Mouse (Mus musculus): ENCODE measurements around the gene Tprkb. TPM values are rescaled to one million over a fixed set of nuclear protein-coding genes. Genes with fewer than 3 reads are reported as not detected.
A peak's percentile ranks its signal among the peaks of the same experiment; 100 is the strongest.
"Not testable (repeated sequence)": the region's sequence is repeated elsewhere in the genome, so short reads cannot be mapped to it uniquely, and the experiment has no call there.

Tprkb gene
- polyA plus RNA-seq, 1 experiment from 2014 or later = 23.9 TPM

DNA sequence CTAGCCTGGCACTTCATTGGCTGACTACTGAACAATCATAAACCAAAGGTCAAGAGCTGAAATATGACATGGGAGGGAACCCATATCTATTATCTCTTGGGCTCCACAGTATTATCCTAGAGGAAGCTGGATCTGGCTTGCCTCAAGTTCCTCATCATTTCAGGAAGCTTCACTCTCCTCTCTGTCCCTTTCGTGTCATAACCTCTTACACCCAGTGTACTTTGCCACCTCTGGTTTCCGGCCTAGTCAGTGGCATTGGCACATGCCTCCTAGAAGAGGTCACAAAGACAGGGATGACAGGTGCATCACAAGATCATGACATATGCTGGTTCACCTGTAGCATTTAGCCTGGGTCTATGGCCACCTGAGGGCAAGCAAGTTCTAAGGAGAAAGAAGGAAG, 9.4 kb upstream of the Tprkb start:
- no peak overlapping the region for H3K4me3 ChIP-seq (ENCODE audit: control insufficient read depth in 1 of 2, insufficient read depth in 1 of 2, low read depth in 1 of 2, low read length in 2 of 2)
- H3K4me2 ChIP-seq (ENCODE audit: low read length) = no peak overlapping the region
- ATAC-seq (ENCODE audit: insufficient number of reproducible peaks, insufficient read depth, low FRiP score, low read depth) = no peak
- H3K27me3 ChIP-seq (ENCODE audit: control insufficient read depth, insufficient read depth, low read length) = no peaks in the 10 kb centered on the region
- no peak overlapping the region for H3K27ac ChIP-seq (replicated peaks in 1 of 2; ENCODE audit: control insufficient read depth in 1 of 2, insufficient read depth in 1 of 2, low read depth in 2 of 2, low read length in 2 of 2)
- H3K36me3 ChIP-seq (ENCODE audit: control insufficient read depth, insufficient read depth, low read length) = no peaks in the 10 kb centered on the region
- H3K9me3 ChIP-seq (ENCODE audit: control insufficient read depth, low read length) = no peaks in the 10 kb centered on the region
- 73% methylated on average over 2 of the region's 2 CpGs for WGBS
- no peaks in the 10 kb centered on the region for H3K4me1 ChIP-seq (ENCODE audit: control insufficient read depth in 2 of 2, insufficient read depth in 2 of 2, low read length in 2 of 2)
- H3K9ac ChIP-seq (ENCODE audit: low read length) = no peak overlapping the region

DNA sequence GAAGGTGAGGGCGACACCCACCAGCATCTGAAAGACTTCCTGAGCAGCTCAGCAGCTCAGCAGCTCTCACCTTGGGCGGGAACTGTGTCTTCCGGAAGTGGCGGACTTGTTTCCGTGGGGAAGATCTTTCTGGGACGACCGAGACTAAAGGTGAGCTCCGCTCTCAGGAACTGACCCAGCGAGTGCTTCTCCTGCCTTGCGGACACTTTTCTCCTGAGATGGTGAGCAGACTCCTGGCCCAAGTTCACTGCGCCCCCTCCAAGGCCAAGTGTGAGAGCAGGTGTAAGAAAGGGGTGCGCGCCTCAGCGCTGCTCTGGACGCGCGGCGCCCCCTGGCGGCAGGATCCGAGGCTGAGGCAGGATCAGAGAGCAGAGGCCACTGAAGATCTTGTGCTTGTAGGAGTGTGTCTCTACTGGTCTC, 7.0 kb upstream of the Tprkb start, which contains the start of gene Nat8f4:
Gene Nat8f4 (minus strand): TSS at position 243 of the 420 bp plus-strand sequence.
- not testable (repeated sequence) for H3K9ac ChIP-seq (ENCODE audit: low read length); H3K27ac ChIP-seq (replicated peaks in 1 of 2; ENCODE audit: control insufficient read depth in 1 of 2, insufficient read depth in 1 of 2, low read depth in 2 of 2, low read length in 2 of 2); H3K36me3 ChIP-seq (ENCODE audit: control insufficient read depth, insufficient read depth, low read length); H3K27me3 ChIP-seq (ENCODE audit: control insufficient read depth, insufficient read depth, low read length); H3K4me1 ChIP-seq (ENCODE audit: control insufficient read depth in 2 of 2, insufficient read depth in 2 of 2, low read length in 2 of 2); H3K9me3 ChIP-seq (ENCODE audit: control insufficient read depth, low read length); ATAC-seq (ENCODE audit: insufficient number of reproducible peaks, insufficient read depth, low FRiP score, low read depth)
- H3K4me3 ChIP-seq (ENCODE audit: control insufficient read depth in 1 of 2, insufficient read depth in 1 of 2, low read depth in 1 of 2, low read length in 2 of 2) = peak within 1 kb of the TSS; percentile 31 to 51
- WGBS = 19% methylated on average over 20 of the region's 20 CpGs
- peak within 1 kb of the TSS; percentile 49 for H3K4me2 ChIP-seq (ENCODE audit: low read length)

DNA sequence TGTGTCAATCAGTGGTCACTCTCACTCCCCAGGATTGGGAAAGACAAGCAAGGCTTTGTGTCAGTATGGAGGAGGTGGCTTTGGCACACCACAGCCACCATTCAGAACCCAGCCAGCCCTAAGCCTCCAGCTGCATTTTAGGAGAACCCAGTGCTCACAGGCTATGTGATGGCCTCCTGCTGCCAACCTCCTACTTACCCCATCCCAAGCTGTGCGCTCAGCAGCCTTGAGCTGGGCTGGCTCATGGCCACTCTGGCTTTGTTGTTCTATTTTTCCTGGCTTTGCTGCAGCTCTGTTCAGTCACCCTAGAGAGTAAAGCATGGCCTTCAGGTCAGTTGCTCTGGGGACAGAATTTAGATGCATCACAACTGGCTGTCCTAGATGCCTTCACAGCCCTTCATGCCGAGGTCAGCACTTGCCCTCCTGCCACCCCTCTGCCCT, 4.7 kb upstream of the Tprkb start:
- not testable (repeated sequence) for H3K27me3 ChIP-seq (ENCODE audit: control insufficient read depth, insufficient read depth, low read length); H3K9me3 ChIP-seq (ENCODE audit: control insufficient read depth, low read length); H3K4me2 ChIP-seq (ENCODE audit: low read length); H3K9ac ChIP-seq (ENCODE audit: low read length); H3K36me3 ChIP-seq (ENCODE audit: control insufficient read depth, insufficient read depth, low read length); H3K4me3 ChIP-seq (ENCODE audit: control insufficient read depth in 1 of 2, insufficient read depth in 1 of 2, low read depth in 1 of 2, low read length in 2 of 2); ATAC-seq (ENCODE audit: insufficient number of reproducible peaks, insufficient read depth, low FRiP score, low read depth); H3K27ac ChIP-seq (replicated peaks in 1 of 2; ENCODE audit: control insufficient read depth in 1 of 2, insufficient read depth in 1 of 2, low read depth in 2 of 2, low read length in 2 of 2); H3K4me1 ChIP-seq (ENCODE audit: control insufficient read depth in 2 of 2, insufficient read depth in 2 of 2, low read length in 2 of 2)
- 57% methylated on average over 2 of the region's 2 CpGs for WGBS

DNA sequence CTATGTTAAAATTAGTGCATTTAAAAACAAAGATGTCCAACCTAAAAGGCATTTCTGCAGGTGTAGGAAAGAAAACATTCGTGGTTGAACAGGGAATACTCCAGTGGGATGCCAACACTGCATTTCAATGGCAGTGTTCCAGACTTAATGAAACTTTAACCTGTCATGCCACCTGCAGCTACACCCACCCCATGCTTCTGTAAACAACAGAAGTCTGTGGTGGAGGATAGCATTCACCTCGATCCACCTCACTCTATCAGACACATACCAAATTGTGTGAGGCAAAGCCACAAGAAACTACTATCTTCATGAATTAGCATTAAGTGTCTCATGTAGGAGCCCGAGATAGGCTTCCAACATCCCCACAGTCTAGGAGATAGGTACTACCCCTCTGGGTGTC, 3.3 kb upstream of the Tprkb start:
- Histone ChIP-seq H3K27ac (replicated peaks in 1 of 2; ENCODE audit: control insufficient read depth in 1 of 2, insufficient read depth in 1 of 2, low read depth in 2 of 2, low read length in 2 of 2) (no peak overlapping the region), H3K36me3 (ENCODE audit: control insufficient read depth, insufficient read depth, low read length) (no peaks in the 10 kb centered on the region), H3K27me3 (ENCODE audit: control insufficient read depth, insufficient read depth, low read length) (no peaks in the 10 kb centered on the region), H3K4me2 (ENCODE audit: low read length) (no peak overlapping the region), H3K9me3 (ENCODE audit: control insufficient read depth, low read length) (no peaks in the 10 kb centered on the region), H3K9ac (ENCODE audit: low read length) (no peak overlapping the region), H3K4me1 (ENCODE audit: control insufficient read depth in 2 of 2, insufficient read depth in 2 of 2, low read length in 2 of 2) (no peaks in the 10 kb centered on the region), H3K4me3 (ENCODE audit: control insufficient read depth in 1 of 2, insufficient read depth in 1 of 2, low read depth in 1 of 2, low read length in 2 of 2) (no peak overlapping the region)
- WGBS = 59% methylated on average over 3 of the region's 3 CpGs
- no peak for ATAC-seq (ENCODE audit: insufficient number of reproducible peaks, insufficient read depth, low FRiP score, low read depth)

DNA sequence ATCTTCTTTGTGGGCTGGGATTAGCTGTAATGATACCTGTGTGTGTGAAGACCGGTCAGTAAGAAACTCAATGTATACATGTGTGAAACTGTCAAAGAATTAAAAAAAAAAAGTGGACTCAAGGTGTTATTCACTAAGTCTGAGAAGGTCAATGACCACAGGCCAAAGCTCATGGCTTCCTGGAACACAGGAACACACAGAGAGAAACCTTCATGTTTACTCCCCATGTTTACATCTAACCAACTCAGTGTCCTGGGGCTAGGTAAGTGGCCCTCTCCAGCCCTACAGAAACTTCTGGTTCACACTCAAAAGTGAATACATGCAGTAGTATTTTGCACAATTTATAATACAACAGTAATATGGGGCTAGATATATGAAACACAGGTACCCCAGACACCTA, 2.0 kb upstream of the Tprkb start:
- 94% methylated on average over 1 of the region's 1 CpGs for WGBS
- no peak for ATAC-seq (ENCODE audit: insufficient number of reproducible peaks, insufficient read depth, low FRiP score, low read depth)
- H3K4me2 ChIP-seq (ENCODE audit: low read length) = no peak overlapping the region
- no peaks in the 10 kb centered on the region for H3K36me3 ChIP-seq (ENCODE audit: control insufficient read depth, insufficient read depth, low read length)
- no peak overlapping the region for H3K9ac ChIP-seq (ENCODE audit: low read length)
- peaks cover 0 to under 1% of the 10 kb centered on the region in 2 experiments; a peak in 1 of 4 replicates for H3K4me1 ChIP-seq (ENCODE audit: control insufficient read depth in 2 of 2, insufficient read depth in 2 of 2, low read length in 2 of 2)
- no peak overlapping the region for H3K4me3 ChIP-seq (ENCODE audit: control insufficient read depth in 1 of 2, insufficient read depth in 1 of 2, low read depth in 1 of 2, low read length in 2 of 2)
- H3K9me3 ChIP-seq (ENCODE audit: control insufficient read depth, low read length) = no peaks in the 10 kb centered on the region
- H3K27ac ChIP-seq (replicated peaks in 1 of 2; ENCODE audit: control insufficient read depth in 1 of 2, insufficient read depth in 1 of 2, low read depth in 2 of 2, low read length in 2 of 2) = no peak overlapping the region
- no peaks in the 10 kb centered on the region for H3K27me3 ChIP-seq (ENCODE audit: control insufficient read depth, insufficient read depth, low read length)

DNA sequence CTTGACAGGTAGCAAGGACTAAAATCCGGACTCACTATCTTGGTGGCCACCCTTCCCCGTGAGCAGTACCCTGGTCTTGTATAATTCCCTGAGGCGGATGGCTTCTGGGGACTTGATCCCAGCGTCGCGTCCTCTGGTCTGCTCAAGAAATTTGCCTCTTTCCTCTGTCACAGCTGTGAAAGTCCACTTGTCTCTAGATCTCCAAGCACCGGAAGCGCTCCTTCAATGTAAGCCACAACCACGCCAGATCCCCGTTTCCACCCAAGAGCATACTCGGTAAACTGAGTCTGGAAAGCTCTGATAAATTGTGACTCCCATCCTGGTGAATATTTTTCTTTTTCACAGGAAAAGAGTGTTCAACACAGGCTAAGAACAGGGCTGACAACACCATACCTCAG, 3.5 kb downstream of the Tprkb start:
- no peak for ATAC-seq (ENCODE audit: insufficient number of reproducible peaks, insufficient read depth, low FRiP score, low read depth)
- peaks cover 0 to 8% of the 10 kb centered on the region in 2 experiments; a peak in 2 of 4 replicates for H3K4me1 ChIP-seq (ENCODE audit: control insufficient read depth in 2 of 2, insufficient read depth in 2 of 2, low read length in 2 of 2)
- 4% methylated on average over 11 of the region's 11 CpGs for WGBS

DNA sequence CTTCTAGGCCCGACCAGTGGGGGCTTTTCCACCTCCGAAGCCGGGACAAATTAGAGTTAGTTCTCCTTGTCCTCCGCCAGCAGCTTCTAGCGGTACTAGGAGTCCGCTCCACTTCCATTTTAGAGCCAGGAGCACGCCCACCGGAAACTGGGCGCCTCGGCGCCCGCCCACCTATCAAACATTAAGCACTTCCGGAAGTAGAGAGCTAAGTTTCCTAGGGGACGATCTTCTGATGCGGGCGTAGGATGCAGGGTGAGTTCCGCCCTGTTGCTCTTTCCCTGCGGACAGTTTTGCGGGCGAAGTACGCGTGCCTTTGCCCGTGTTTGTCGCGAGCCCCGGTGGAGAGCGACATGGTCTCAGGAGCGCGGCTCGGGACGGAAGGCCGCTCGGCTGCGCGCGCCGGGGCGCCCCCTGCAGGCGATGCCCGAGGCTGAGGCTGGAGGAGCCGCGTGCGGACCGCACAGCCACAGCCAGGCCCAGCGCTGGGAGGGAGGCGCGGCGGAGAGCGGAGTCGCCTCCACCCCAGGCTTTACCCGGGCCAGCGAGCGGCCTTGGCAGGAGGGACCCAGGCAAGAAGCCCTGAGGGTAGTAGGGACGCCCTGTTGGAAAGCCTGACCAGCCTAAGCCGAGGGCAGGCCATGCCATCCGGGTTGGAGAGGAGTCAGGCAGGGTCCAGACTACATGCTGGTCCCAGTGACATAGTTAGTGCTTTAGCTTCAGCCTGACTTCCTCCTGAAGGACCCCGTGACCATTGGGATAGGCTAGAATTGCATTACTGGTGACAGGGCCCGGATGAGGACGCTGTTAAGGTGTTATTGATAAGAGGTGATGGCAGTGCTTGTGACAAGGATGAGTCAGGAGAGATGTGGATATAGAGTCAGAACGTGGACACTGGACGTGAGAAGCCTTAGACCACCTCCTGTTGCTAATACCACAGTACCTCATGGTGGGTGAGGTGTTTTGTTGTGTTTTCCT, 4.2 kb downstream of the Tprkb start, which contains the start of gene Nat8f1:
Gene Nat8f1 (minus strand): TSS at position 149 of the 975 bp plus-strand sequence.
- peak; percentile 94 for ATAC-seq (ENCODE audit: insufficient number of reproducible peaks, insufficient read depth, low FRiP score, low read depth)
- Histone ChIP-seq H3K27ac (replicated peaks in 1 of 2; ENCODE audit: control insufficient read depth in 1 of 2, insufficient read depth in 1 of 2, low read depth in 2 of 2, low read length in 2 of 2) (peak within 1 kb of the TSS; percentile 76 to 93), H3K9ac (ENCODE audit: low read length) (peak within 1 kb of the TSS; percentile 81), H3K4me2 (ENCODE audit: low read length) (peak within 1 kb of the TSS; percentile 78), H3K4me3 (ENCODE audit: control insufficient read depth in 1 of 2, insufficient read depth in 1 of 2, low read depth in 1 of 2, low read length in 2 of 2) (peak within 1 kb of the TSS; percentile 56 to 82)
- not testable (repeated sequence) for H3K36me3 ChIP-seq (ENCODE audit: control insufficient read depth, insufficient read depth, low read length); H3K27me3 ChIP-seq (ENCODE audit: control insufficient read depth, insufficient read depth, low read length); H3K9me3 ChIP-seq (ENCODE audit: control insufficient read depth, low read length); H3K4me1 ChIP-seq (ENCODE audit: control insufficient read depth in 2 of 2, insufficient read depth in 2 of 2, low read length in 2 of 2)
- WGBS = under 1% methylated on average over 60 of the region's 61 CpGs

More for the DNA sequence above, 3.5 kb downstream of the Tprkb start:
- Histone ChIP-seq H3K9me3 (ENCODE audit: control insufficient read depth, low read length) (no peaks in the 10 kb centered on the region), H3K27ac (replicated peaks in 1 of 2; ENCODE audit: control insufficient read depth in 1 of 2, insufficient read depth in 1 of 2, low read depth in 2 of 2, low read length in 2 of 2) (peak overlapping the region; percentile 76 to 93), H3K4me3 (ENCODE audit: control insufficient read depth in 1 of 2, insufficient read depth in 1 of 2, low read depth in 1 of 2, low read length in 2 of 2) (peak overlapping the region; percentile 56 to 82), H3K9ac (ENCODE audit: low read length) (peak overlapping the region; percentile 81), H3K36me3 (ENCODE audit: control insufficient read depth, insufficient read depth, low read length) (no peaks in the 10 kb centered on the region), H3K27me3 (ENCODE audit: control insufficient read depth, insufficient read depth, low read length) (no peaks in the 10 kb centered on the region), H3K4me2 (ENCODE audit: low read length) (peak overlapping the region; percentile 78)
